Mouse (Mus musculus) forebrain, embryonic 14.5 days (tissue): ENCODE measurements around the gene Maml3. TPM values are rescaled to one million over a fixed set of nuclear protein-coding genes. Genes with fewer than 3 reads are reported as not detected.
A peak's percentile ranks its signal among the peaks of the same experiment; 100 is the strongest.

Experiments
- ATAC-seq: fragments of 200-750 bp; cut with Nextera tagmentation; 2 replicates; pipeline ENCODE4 v1.8.0; 2017; ENCODE audit warnings: mild to moderate bottlenecking, moderate library complexity
- DNase-seq: peaks from one replicate; pipeline ENCODE4 v3.0.0-alpha.2; 2015; ENCODE audit warnings: low spot score
- H3K27ac ChIP-seq: fragments of 300-500 bp; sonication (generic); 2 replicates; pipeline ENCODE4 v1.5.1; 2014; ENCODE audit warnings: low read depth, mild to moderate bottlenecking, control low read depth, low read length, moderate library complexity
- H3K27me3 ChIP-seq: fragments of 300-500 bp; sonication (generic); replicated peaks from 2 replicates; pipeline ENCODE4 v1.6.1; 2014; ENCODE audit warnings: low read length, control low read depth, mixed read lengths; ENCODE audit not compliant: control insufficient read depth, insufficient read depth
- H3K36me3 ChIP-seq: fragments of 300-500 bp; sonication (generic); 2 replicates; pipeline ENCODE4 v1.6.1; 2014; ENCODE audit warnings: low read length, control low read depth; ENCODE audit not compliant: control insufficient read depth, insufficient read depth
- H3K4me1 ChIP-seq: fragments of 300-500 bp; sonication (generic); 2 replicates; pipeline ENCODE4 v1.6.1; 2014; ENCODE audit warnings: antibody characterized with exemption, low read length, control low read depth; ENCODE audit not compliant: control insufficient read depth, insufficient read depth
- H3K4me2 ChIP-seq: fragments of 300-500 bp; sonication (generic); 2 replicates; pipeline ENCODE4 v1.6.1; 2014; ENCODE audit warnings: mild to moderate bottlenecking, control low read depth, low read length
- H3K4me3 ChIP-seq: fragments of 300-500 bp; sonication (generic); 2 replicates; pipeline ENCODE4 v1.5.1; 2014; ENCODE audit warnings: low read depth, low read length, control low read depth
- H3K9ac ChIP-seq: fragments of 300-500 bp; sonication (generic); 2 replicates; pipeline ENCODE4 v1.6.1; 2014; ENCODE audit warnings: mild to moderate bottlenecking, low read length, control low read depth, moderate library complexity
- H3K9me3 ChIP-seq: fragments of 300-500 bp; sonication (generic); replicated peaks from 2 replicates; pipeline ENCODE4 v1.6.1; 2016; ENCODE audit warnings: low read length, control low read depth, mixed read lengths; ENCODE audit not compliant: control insufficient read depth
- WGBS: fragments of 180-500 bp; shearing (Covaris S2); extraction: QIAGEN DNeasy Blood & Tissue Kit; methylation state at CpG from one replicate; pipeline ENCODE4 v1.1.7; 2014; 5-methylcytosine and 5-hydroxymethylcytosine counted together
- polyA plus RNA-seq: library from polyadenylated mRNA; unstranded; fragments of >200 nt; fragmentation: Nextera tagmentation; extraction: Ambion mirVana; gene quantifications from 2 replicates; pipeline ENCODE4 v1.2.1, GENCODE M21; 2014

Gene Maml3
- polyA plus RNA-seq, 1 experiment from 2014 or later: 4.2 TPM

- H3K9ac ChIP-seq: no peak overlapping the region
- peaks cover 10% of the 10 kb centered on the region for H3K4me1 ChIP-seq
- no peak overlapping the region for H3K4me3 ChIP-seq
- no peaks in the 10 kb centered on the region for H3K27me3 ChIP-seq
- 79% methylated on average over 10 of the region's 10 CpGs for WGBS
- no peak overlapping the region for H3K4me2 ChIP-seq
- H3K27ac ChIP-seq: 0 out of 2 replicates have a peak overlapping the region, but pooled peaks have one; percentile 11
- no peak for ATAC-seq
- no peaks in the 10 kb centered on the region for H3K9me3 ChIP-seq
- H3K36me3 ChIP-seq: no peaks in the 10 kb centered on the region
- no peak for DNase-seq
Measured at GRCm38 (mm10) chr3:51741824-51742223, 363.1 kb downstream of the Maml3 start.

GRCm38 (mm10) chr3:51739835-51740112, 365.1 kb downstream of the Maml3 start:
- no peak for DNase-seq
- Histone ChIP-seq H3K27me3 (no peaks in the 10 kb centered on the region), H3K4me1 (peaks cover 8% of the 10 kb centered on the region), H3K27ac (peak overlapping the region; percentile 82; the same call in 1 of the 2 replicates), H3K4me3 (no peak overlapping the region), H3K4me2 (no peak overlapping the region), H3K9ac (peak overlapping the region; percentile 54; the same call in 1 of the 2 replicates), H3K9me3 (no peaks in the 10 kb centered on the region), H3K36me3 (no peaks in the 10 kb centered on the region)
- ATAC-seq: no peak

GRCm38 (mm10) chr3:51739049-51739834, 365.6 kb downstream of the Maml3 start:
- WGBS: 7% methylated on average over 12 of the region's 12 CpGs
- Histone ChIP-seq H3K4me2 (peak overlapping the region; percentile 34), H3K27me3 (no peaks in the 10 kb centered on the region), H3K27ac (peak overlapping the region; percentile 82), H3K4me1 (peaks cover 8% of the 10 kb centered on the region), H3K9ac (peak overlapping the region; percentile 54), H3K9me3 (no peaks in the 10 kb centered on the region), H3K36me3 (no peaks in the 10 kb centered on the region), H3K4me3 (no peak overlapping the region)
- peak; percentile 83 for DNase-seq
- peak; percentile 88 for ATAC-seq

GRCm38 (mm10) chr3:51733685-51734084, 371.2 kb downstream of the Maml3 start:
- Histone ChIP-seq H3K9me3 (no peaks in the 10 kb centered on the region), H3K27ac (no peak overlapping the region), H3K4me3 (no peak overlapping the region), H3K4me2 (no peak overlapping the region), H3K9ac (no peak overlapping the region), H3K4me1 (0 out of 2 replicates have a peak, but pooled peaks cover 3% of the 10 kb centered on the region), H3K36me3 (no peaks in the 10 kb centered on the region), H3K27me3 (no peaks in the 10 kb centered on the region)
- 96% methylated on average over 3 of the region's 3 CpGs for WGBS
- no peak for ATAC-seq
- DNase-seq: no peak

- H3K27me3 ChIP-seq: no peaks in the 10 kb centered on the region
- no peaks in the 10 kb centered on the region for H3K36me3 ChIP-seq
- H3K9me3 ChIP-seq: no peaks in the 10 kb centered on the region
- no peak overlapping the region for H3K9ac ChIP-seq
- H3K27ac ChIP-seq: no peak overlapping the region
- ATAC-seq (no peak), DNase-seq (no peak)
- no peak overlapping the region for H3K4me2 ChIP-seq
- H3K4me3 ChIP-seq: no peak overlapping the region
- H3K4me1 ChIP-seq: peaks cover 8% of the 10 kb centered on the region; the same call in 1 of the 2 replicates
- WGBS: 82% methylated on average over 16 of the region's 16 CpGs
Measured at GRCm38 (mm10) chr3:51731949-51732636, 372.8 kb downstream of the Maml3 start.

- no peaks in the 10 kb centered on the region for H3K27me3 ChIP-seq
- no peak overlapping the region for H3K4me2 ChIP-seq
- ATAC-seq (no peak), DNase-seq (no peak)
- H3K27ac ChIP-seq: no peak overlapping the region
- no peaks in the 10 kb centered on the region for H3K36me3 ChIP-seq
- 91% methylated on average over 7 of the region's 7 CpGs for WGBS
- peaks cover 8% of the 10 kb centered on the region; the same call in 1 of the 2 replicates for H3K4me1 ChIP-seq
- H3K9me3 ChIP-seq: no peaks in the 10 kb centered on the region
- H3K4me3 ChIP-seq: no peak overlapping the region
- H3K9ac ChIP-seq: no peak overlapping the region
Measured at GRCm38 (mm10) chr3:51730662-51731061, 374.2 kb downstream of the Maml3 start.

- peaks cover 8% of the 10 kb centered on the region; the same call in 1 of the 2 replicates for H3K4me1 ChIP-seq
- H3K36me3 ChIP-seq: no peaks in the 10 kb centered on the region
- no peak for DNase-seq
- no peaks in the 10 kb centered on the region for H3K27me3 ChIP-seq
- no peak overlapping the region for H3K27ac ChIP-seq
- no peak overlapping the region for H3K9ac ChIP-seq
- no peak overlapping the region for H3K4me2 ChIP-seq
- ATAC-seq: peak; percentile 60; the same call in 1 of the 2 replicates
- no peak overlapping the region for H3K4me3 ChIP-seq
- no peaks in the 10 kb centered on the region for H3K9me3 ChIP-seq
- 49% methylated on average over 14 of the region's 14 CpGs for WGBS
Measured at GRCm38 (mm10) chr3:51729109-51729918, 375.6 kb downstream of the Maml3 start.

GRCm38 (mm10) chr3:51728456-51728855, 376.4 kb downstream of the Maml3 start:
- no peak overlapping the region for H3K27ac ChIP-seq

More at GRCm38 (mm10) chr3:51728456-51728855, 376.4 kb downstream of the Maml3 start:
- Histone ChIP-seq H3K36me3 (no peaks in the 10 kb centered on the region), H3K9ac (no peak overlapping the region), H3K4me3 (no peak overlapping the region), H3K4me2 (no peak overlapping the region), H3K4me1 (peaks cover 8% of the 10 kb centered on the region; the same call in 1 of the 2 replicates), H3K27me3 (no peaks in the 10 kb centered on the region), H3K9me3 (no peaks in the 10 kb centered on the region)
- 80% methylated on average over 12 of the region's 12 CpGs for WGBS
- ATAC-seq (peak; percentile 29; the same call in 1 of the 2 replicates), DNase-seq (no peak)
